Mouse (Mus musculus): Measurements from ENCODE around the gene Casp2.

DNA sequence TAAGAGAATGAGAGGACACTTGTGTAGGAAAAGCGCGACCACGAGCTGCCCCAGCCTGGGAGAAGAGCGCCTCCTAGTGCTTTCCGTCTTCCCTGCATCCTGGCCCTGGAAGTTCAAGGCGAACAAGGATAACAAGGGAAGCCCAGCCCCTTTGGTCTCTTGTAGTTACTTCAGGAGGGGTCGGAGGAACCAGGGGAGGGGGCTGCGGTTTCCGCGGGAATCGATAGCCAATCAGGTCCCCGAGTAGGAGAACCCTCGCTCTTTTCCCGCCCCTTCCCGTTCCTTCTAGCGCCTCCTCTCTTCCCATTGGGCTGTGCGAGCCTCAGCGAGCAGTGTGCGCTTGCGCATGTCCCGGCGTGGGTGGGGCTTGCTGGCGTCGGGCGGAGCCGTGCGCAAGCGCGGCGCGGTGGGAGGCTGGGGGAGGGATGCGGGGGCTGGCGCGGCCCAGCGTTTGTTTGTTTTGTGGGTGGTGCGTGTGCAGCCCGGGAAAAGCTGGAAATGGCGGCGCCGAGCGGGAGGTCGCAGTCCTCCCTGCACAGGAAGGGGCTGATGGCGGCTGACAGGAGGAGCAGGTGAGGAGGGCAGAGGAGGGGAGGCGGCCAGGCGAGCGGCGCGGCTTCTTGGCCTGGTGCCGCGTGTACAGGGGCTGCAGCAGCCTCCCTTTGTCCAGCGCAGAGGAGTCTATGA is at the start of gene Casp2:
- TF ChIP-seq CTCF (IDR thresholded peaks at IDR 0.05; ENCODE audit: low read depth, low read length) (peak; percentile 84), POLR2A (IDR thresholded peaks at IDR 0.05; ENCODE audit: borderline replicate concordance, low read depth, low read length) (peak; percentile 36; the same call in 1 of the 2 replicates)

Measured in bone marrow macrophage, adult 2 months (primary cell).